Mouse (Mus musculus): ENCODE measurements around the gene Psmd14.

GRCm38 (mm10) chr2:61765526-61765925 is 54.0 kb downstream of the Psmd14 start:
- TF ChIP-seq POLR2A (IDR thresholded peaks at IDR 0.05; ENCODE audit: insufficient read length, low read depth), result no peak
- no peak for TF ChIP-seq POLR2AphosphoS2 (IDR thresholded peaks at IDR 0.05; ENCODE audit: insufficient read length, low read depth)
- no peak for TF ChIP-seq MYOD1 (IDR thresholded peaks at IDR 0.05; ENCODE audit: control insufficient read depth in 1 of 3, insufficient read length in 2 of 3, low read depth in 2 of 3)
- TF ChIP-seq TCF3 (IDR thresholded peaks at IDR 0.05; ENCODE audit: insufficient read length, low read depth), result no peak
- no peak for TF ChIP-seq REST (IDR thresholded peaks at IDR 0.05; ENCODE audit: insufficient read depth, insufficient read length)
- TF ChIP-seq E2F4 (IDR thresholded peaks at IDR 0.05; ENCODE audit: insufficient read depth), result no peak
- TF ChIP-seq TCF12 (IDR thresholded peaks at IDR 0.05; ENCODE audit: insufficient read depth, poor library complexity, severe bottlenecking), result no peak
- no peak for TF ChIP-seq USF1 (IDR thresholded peaks at IDR 0.05; ENCODE audit: low read depth)

All from myocyte (in vitro differentiated cells).